Mouse (Mus musculus): ENCODE measurements around the gene Pakap. TPM values are rescaled to one million over a fixed set of nuclear protein-coding genes. Genes with fewer than 3 reads are reported as not detected.

Gene Pakap
- polyA plus RNA-seq, 1 experiment from 2014 or later: 30.1 TPM

DNA sequence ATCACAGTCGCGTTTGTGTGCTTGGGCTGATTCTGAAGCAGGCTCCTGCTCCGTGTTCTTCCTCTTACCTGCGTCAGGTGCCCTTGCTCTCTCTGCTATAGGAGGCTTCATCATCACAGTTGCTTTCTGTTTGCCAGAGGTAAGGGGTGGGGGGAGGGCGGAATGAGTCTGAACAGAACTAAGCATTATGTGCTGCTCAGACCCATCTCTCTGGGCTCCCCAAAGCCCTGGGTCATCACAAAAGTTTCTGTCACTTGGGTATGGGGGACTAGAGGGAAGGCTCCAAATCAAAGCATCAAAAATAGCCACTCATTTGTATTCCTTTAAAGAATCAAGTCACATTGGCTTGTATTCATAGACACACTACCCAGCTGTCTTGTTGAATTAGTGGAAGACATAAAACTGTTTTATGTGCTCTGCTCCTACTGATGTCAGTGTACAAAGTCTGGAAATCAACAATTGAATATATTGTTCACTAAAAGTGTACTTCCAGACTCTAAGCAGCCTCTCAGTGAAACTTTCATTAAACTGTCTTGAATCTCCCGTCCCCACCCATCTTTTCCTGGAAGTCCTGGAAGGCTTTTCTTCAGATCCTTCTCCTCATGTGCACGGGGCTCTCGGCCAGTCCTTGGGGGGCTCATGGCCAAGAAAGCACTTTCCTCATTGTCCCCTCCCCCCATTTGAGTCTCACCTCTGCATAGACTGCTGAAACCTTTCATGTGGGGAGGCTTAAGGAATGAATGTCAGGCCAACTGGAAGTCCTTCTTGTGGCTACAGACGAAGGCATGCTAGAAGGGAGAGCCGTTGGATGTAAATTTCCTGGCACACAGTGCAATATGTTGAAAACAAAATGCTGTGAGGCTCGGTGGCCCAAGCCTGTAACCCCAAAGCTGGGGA is 135.8 kb downstream of the Pakap start:
- no peak overlapping the region for H3K9ac ChIP-seq (replicated peaks; ENCODE audit: low read depth, low read length)
- no peaks in the 10 kb centered on the region for H3K36me3 ChIP-seq (ENCODE audit: control insufficient read depth, insufficient read depth, low read length)
- no peaks in the 10 kb centered on the region for H3K4me1 ChIP-seq (ENCODE audit: control insufficient read depth, insufficient read depth, low read length)
- WGBS: 72% methylated on average over 11 of the region's 11 CpGs
- H3K27me3 ChIP-seq (ENCODE audit: control insufficient read depth, insufficient read depth, low read length): no peaks in the 10 kb centered on the region
- no peak overlapping the region for H3K4me3 ChIP-seq (ENCODE audit: low read depth, low read length)
- H3K4me2 ChIP-seq (replicated peaks; ENCODE audit: low read depth, low read length): no peak overlapping the region
- H3K9me3 ChIP-seq (ENCODE audit: control insufficient read depth, low read depth, low read length): no peaks in the 10 kb centered on the region
- ATAC-seq (ENCODE audit: insufficient number of reproducible peaks, insufficient read depth, low FRiP score, low read depth): no peak
- no peak overlapping the region for H3K27ac ChIP-seq (ENCODE audit: low read length)

DNA sequence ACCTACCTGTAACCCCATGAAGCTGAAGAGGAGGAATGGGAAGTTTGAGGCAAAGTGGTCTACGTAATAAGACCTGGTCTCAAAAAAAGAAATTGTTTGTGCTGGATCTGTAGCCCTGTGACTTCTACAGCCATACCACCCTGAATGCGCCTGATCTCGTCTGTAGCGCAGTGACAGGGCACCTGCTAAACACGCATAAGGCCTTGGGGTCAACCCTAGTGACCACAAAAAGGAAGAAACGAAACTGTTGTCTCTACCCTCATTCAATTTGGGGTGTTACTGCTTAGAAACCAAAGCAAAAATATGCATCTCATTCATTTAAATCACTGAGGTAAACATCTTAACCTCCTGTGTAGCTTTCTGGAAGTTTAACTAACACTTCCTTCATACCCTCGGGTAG is 136.6 kb downstream of the Pakap start:
- no peak for ATAC-seq (ENCODE audit: insufficient number of reproducible peaks, insufficient read depth, low FRiP score, low read depth)
- WGBS: 89% methylated on average over 7 of the region's 7 CpGs
- H3K4me3 ChIP-seq (ENCODE audit: low read depth, low read length): no peak overlapping the region
- no peaks in the 10 kb centered on the region for H3K36me3 ChIP-seq (ENCODE audit: control insufficient read depth, insufficient read depth, low read length)
- no peaks in the 10 kb centered on the region for H3K4me1 ChIP-seq (ENCODE audit: control insufficient read depth, insufficient read depth, low read length)
- no peak overlapping the region for H3K9ac ChIP-seq (replicated peaks; ENCODE audit: low read depth, low read length)
- no peaks in the 10 kb centered on the region for H3K9me3 ChIP-seq (ENCODE audit: control insufficient read depth, low read depth, low read length)
- H3K27me3 ChIP-seq (ENCODE audit: control insufficient read depth, insufficient read depth, low read length): no peaks in the 10 kb centered on the region
- no peak overlapping the region for H3K4me2 ChIP-seq (replicated peaks; ENCODE audit: low read depth, low read length)
- no peak overlapping the region for H3K27ac ChIP-seq (ENCODE audit: low read length)

DNA sequence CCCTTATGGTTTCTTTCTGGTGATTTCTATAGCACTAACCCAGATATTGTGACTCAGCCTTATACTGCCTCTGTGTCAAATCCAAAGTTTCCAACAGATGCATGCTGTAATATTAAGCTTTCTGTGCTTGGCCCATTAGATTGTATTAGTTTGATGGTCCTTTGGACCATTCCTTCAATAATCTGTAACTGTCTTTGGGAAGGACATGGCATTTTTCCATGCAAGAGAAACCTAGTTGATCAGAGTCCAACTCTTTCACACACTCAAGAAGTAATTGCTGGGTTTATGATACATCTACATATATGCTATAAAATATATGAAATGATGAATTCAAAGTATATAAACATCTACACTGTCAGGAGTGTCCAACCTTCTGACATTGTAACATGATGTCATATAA is 147.9 kb downstream of the Pakap start:
- Histone ChIP-seq H3K9ac (replicated peaks; ENCODE audit: low read depth, low read length) (no peak overlapping the region), H3K27me3 (ENCODE audit: control insufficient read depth, insufficient read depth, low read length) (no peaks in the 10 kb centered on the region), H3K4me1 (ENCODE audit: control insufficient read depth, insufficient read depth, low read length) (0 out of 2 replicates have a peak, but pooled peaks cover 2% of the 10 kb centered on the region), H3K4me3 (ENCODE audit: low read depth, low read length) (no peak overlapping the region), H3K4me2 (replicated peaks; ENCODE audit: low read depth, low read length) (no peak overlapping the region), H3K9me3 (ENCODE audit: control insufficient read depth, low read depth, low read length) (no peaks in the 10 kb centered on the region), H3K27ac (ENCODE audit: low read length) (no peak overlapping the region), H3K36me3 (ENCODE audit: control insufficient read depth, insufficient read depth, low read length) (no peaks in the 10 kb centered on the region)
- ATAC-seq (ENCODE audit: insufficient number of reproducible peaks, insufficient read depth, low FRiP score, low read depth): no peak

DNA sequence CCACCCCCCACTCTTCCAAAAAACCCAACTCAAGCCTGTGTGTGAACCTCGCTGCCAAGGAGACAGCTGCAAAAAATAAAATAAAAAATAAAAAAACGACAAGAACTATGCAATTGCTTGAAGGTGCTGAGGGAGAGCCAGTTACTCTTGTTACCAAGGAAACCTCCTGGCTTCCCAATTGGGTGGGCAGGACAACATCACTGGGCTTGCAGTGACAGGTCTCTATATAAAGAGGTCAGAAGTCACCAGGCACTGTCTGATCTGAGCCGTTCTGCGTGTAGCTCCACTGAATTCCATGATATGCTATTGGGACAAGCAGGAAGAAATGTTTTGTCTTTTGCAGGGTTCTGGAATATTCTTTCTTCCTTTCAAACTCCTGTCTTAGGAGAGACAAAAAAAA is 148.8 kb downstream of the Pakap start:
- no peak overlapping the region for H3K27ac ChIP-seq (ENCODE audit: low read length)
- H3K4me2 ChIP-seq (replicated peaks; ENCODE audit: low read depth, low read length): no peak overlapping the region
- WGBS: 20% methylated on average over 4 of the region's 4 CpGs
- no peak overlapping the region for H3K4me3 ChIP-seq (ENCODE audit: low read depth, low read length)
- no peaks in the 10 kb centered on the region for H3K36me3 ChIP-seq (ENCODE audit: control insufficient read depth, insufficient read depth, low read length)
- no peaks in the 10 kb centered on the region for H3K27me3 ChIP-seq (ENCODE audit: control insufficient read depth, insufficient read depth, low read length)
- 0 out of 2 replicates have a peak, but pooled peaks cover 2% of the 10 kb centered on the region for H3K4me1 ChIP-seq (ENCODE audit: control insufficient read depth, insufficient read depth, low read length)
- ATAC-seq (ENCODE audit: insufficient number of reproducible peaks, insufficient read depth, low FRiP score, low read depth): no peak
- H3K9me3 ChIP-seq (ENCODE audit: control insufficient read depth, low read depth, low read length): no peaks in the 10 kb centered on the region
- H3K9ac ChIP-seq (replicated peaks; ENCODE audit: low read depth, low read length): no peak overlapping the region

DNA sequence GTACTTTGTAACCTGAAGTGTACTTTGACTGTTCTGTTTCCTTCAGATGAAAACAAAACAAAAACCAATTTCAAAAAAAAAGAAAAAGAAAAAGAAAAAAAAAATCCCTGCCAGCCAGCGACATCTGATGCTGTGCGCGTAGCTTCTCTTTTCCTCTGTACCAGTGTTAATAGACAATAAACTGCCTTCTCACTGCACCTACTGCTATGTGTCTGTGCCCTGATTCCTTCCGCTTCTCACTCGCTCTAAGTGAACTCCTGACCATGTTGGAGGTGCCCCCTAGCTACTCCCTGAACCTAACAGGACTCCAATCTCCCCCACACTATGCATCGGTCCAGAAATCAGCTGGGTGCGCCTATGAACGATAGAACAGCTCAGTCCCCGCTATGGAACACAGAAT is 149.4 kb downstream of the Pakap start, which contains the start of gene Akap2:
Akap2 (plus strand) TSS at position 304 of the 400 bp plus-strand sequence.
- Histone ChIP-seq H3K27me3 (ENCODE audit: control insufficient read depth, insufficient read depth, low read length) (no peaks in the 10 kb centered on the region), H3K4me1 (ENCODE audit: control insufficient read depth, insufficient read depth, low read length) (no peaks in the 10 kb centered on the region), H3K27ac (ENCODE audit: low read length) (no peak within 1 kb of the TSS), H3K9ac (replicated peaks; ENCODE audit: low read depth, low read length) (no peak within 1 kb of the TSS), H3K4me2 (replicated peaks; ENCODE audit: low read depth, low read length) (no peak within 1 kb of the TSS), H3K9me3 (ENCODE audit: control insufficient read depth, low read depth, low read length) (no peaks in the 10 kb centered on the region), H3K4me3 (ENCODE audit: low read depth, low read length) (no peak within 1 kb of the TSS), H3K36me3 (ENCODE audit: control insufficient read depth, insufficient read depth, low read length) (no peaks in the 10 kb centered on the region)
- 81% methylated on average over 9 of the region's 9 CpGs for WGBS
- no peak for ATAC-seq (ENCODE audit: insufficient number of reproducible peaks, insufficient read depth, low FRiP score, low read depth)

DNA sequence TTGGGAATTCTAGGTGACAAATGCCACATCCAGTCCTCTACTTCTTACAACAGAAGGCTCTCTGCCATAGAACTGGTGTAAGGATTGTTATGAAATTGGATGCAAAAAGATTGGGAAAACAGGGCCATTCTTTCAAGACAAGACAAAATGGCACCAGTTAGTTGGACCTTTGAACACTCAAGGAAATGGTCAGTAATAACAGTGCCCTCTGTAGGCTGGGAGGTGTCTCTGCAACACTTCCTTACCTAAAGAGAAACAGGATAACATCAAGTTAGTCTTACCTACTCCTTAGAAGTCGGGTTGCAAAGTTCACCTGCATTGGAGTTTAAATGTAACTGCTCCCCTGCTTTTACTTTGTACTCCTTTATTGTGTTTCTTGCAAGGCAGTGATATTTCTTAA is 151.4 kb downstream of the Pakap start:
- Histone ChIP-seq H3K4me2 (replicated peaks; ENCODE audit: low read depth, low read length) (no peak overlapping the region), H3K4me1 (ENCODE audit: control insufficient read depth, insufficient read depth, low read length) (no peaks in the 10 kb centered on the region), H3K9ac (replicated peaks; ENCODE audit: low read depth, low read length) (no peak overlapping the region), H3K9me3 (ENCODE audit: control insufficient read depth, low read depth, low read length) (no peaks in the 10 kb centered on the region), H3K4me3 (ENCODE audit: low read depth, low read length) (no peak overlapping the region), H3K27me3 (ENCODE audit: control insufficient read depth, insufficient read depth, low read length) (no peaks in the 10 kb centered on the region), H3K27ac (ENCODE audit: low read length) (no peak overlapping the region), H3K36me3 (ENCODE audit: control insufficient read depth, insufficient read depth, low read length) (no peaks in the 10 kb centered on the region)
- no peak for ATAC-seq (ENCODE audit: insufficient number of reproducible peaks, insufficient read depth, low FRiP score, low read depth)
- WGBS: 84% methylated on average over 1 of the region's 1 CpGs

DNA sequence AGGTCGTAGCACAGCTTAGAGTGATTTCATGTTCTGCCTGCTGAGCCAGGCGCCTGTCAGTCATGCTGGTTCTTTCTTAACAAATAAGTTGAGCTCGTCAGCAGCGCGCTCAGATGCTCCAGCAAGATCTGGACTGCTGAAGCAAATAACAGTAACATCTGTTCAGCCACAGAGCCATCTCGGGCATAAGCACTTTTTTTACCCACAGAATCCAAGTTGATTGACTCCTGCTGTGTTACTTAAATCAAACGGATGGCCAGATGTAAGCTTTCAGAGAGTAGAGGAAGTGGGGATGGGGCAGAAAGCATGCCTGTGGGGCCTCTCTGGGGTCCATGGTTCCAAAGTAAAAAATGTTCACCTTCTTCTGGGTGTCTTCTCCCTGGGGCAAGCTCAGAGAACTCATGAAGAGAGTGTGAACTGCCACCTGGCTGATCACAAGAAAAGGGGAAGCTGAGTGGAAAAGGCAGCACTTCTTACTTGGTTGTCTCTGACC is 152.9 kb downstream of the Pakap start:
- no peak for ATAC-seq (ENCODE audit: insufficient number of reproducible peaks, insufficient read depth, low FRiP score, low read depth)
- no peaks in the 10 kb centered on the region for H3K27me3 ChIP-seq (ENCODE audit: control insufficient read depth, insufficient read depth, low read length)
- H3K4me3 ChIP-seq (ENCODE audit: low read depth, low read length): no peak overlapping the region
- no peak overlapping the region for H3K9ac ChIP-seq (replicated peaks; ENCODE audit: low read depth, low read length)
- H3K36me3 ChIP-seq (ENCODE audit: control insufficient read depth, insufficient read depth, low read length): no peaks in the 10 kb centered on the region
- 30% methylated on average over 7 of the region's 7 CpGs for WGBS
- no peaks in the 10 kb centered on the region for H3K9me3 ChIP-seq (ENCODE audit: control insufficient read depth, low read depth, low read length)
- peak overlapping the region; percentile 21; the same call in 1 of the 2 replicates for H3K27ac ChIP-seq (ENCODE audit: low read length)
- H3K4me2 ChIP-seq (replicated peaks; ENCODE audit: low read depth, low read length): no peak overlapping the region
- H3K4me1 ChIP-seq (ENCODE audit: control insufficient read depth, insufficient read depth, low read length): no peaks in the 10 kb centered on the region

DNA sequence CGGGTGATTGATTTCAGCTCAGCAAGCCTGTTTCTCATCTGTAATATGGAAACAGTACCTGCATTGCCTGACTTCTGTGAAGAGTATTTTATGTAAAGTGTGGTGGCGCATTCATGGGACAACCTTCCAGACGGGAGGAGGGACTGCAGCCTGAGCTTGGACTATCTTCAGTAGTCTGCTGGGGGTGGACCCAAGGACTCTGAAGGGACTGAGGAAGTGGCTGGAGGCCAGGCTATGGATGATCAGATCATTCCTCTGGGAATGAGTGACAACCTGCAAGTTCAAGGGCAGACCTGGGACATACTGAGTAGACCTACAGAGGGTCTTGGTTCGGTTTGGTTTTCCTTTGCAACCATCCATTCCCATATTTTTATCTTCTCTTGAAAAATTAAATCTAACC is 154.3 kb downstream of the Pakap start:
- WGBS: 90% methylated on average over 4 of the region's 4 CpGs
- no peak overlapping the region for H3K9ac ChIP-seq (replicated peaks; ENCODE audit: low read depth, low read length)
- H3K27me3 ChIP-seq (ENCODE audit: control insufficient read depth, insufficient read depth, low read length): no peaks in the 10 kb centered on the region
- no peak overlapping the region for H3K4me2 ChIP-seq (replicated peaks; ENCODE audit: low read depth, low read length)
- no peak for ATAC-seq (ENCODE audit: insufficient number of reproducible peaks, insufficient read depth, low FRiP score, low read depth)
- no peaks in the 10 kb centered on the region for H3K4me1 ChIP-seq (ENCODE audit: control insufficient read depth, insufficient read depth, low read length)
- H3K36me3 ChIP-seq (ENCODE audit: control insufficient read depth, insufficient read depth, low read length): no peaks in the 10 kb centered on the region
- H3K9me3 ChIP-seq (ENCODE audit: control insufficient read depth, low read depth, low read length): no peaks in the 10 kb centered on the region
- H3K4me3 ChIP-seq (ENCODE audit: low read depth, low read length): no peak overlapping the region
- H3K27ac ChIP-seq (ENCODE audit: low read length): no peak overlapping the region
